Mouse (Mus musculus): ENCODE results near the gene Dnajc30. TPM values are rescaled to one million over a fixed set of nuclear protein-coding genes. Genes with fewer than 3 reads are reported as not detected.

The Dnajc30 gene
- polyA plus RNA-seq, 1 experiment: 7.9 TPM

GRCm38 (mm10) chr5:135066008-135066407 lies 2.0 kb downstream of the Dnajc30 start:
- no peaks in the 10 kb centered on the region for H3K36me3 ChIP-seq (ENCODE audit: control insufficient read depth, insufficient read depth, low read length, poor library complexity, severe bottlenecking)
- H3K4me3 ChIP-seq (ENCODE audit: low read depth, low read length): no peak overlapping the region
- H3K9ac ChIP-seq (ENCODE audit: low read depth, poor library complexity, severe bottlenecking): no peak overlapping the region
- H3K4me1 ChIP-seq (ENCODE audit: control insufficient read depth, insufficient read depth, low read length): no peaks in the 10 kb centered on the region
- H3K27me3 ChIP-seq (ENCODE audit: control insufficient read depth, insufficient read depth, low read length, poor library complexity, severe bottlenecking): no peaks in the 10 kb centered on the region
- no peaks in the 10 kb centered on the region for H3K9me3 ChIP-seq (replicated peaks; ENCODE audit: control insufficient read depth, insufficient read depth, low read length, poor library complexity, severe bottlenecking)
- no peak overlapping the region for H3K27ac ChIP-seq (ENCODE audit: insufficient read depth, low read length)
- TF ChIP-seq POLR2A (IDR thresholded peaks at IDR 0.05; ENCODE audit: insufficient read depth, low read length) (no peak), CTCF (IDR thresholded peaks at IDR 0.05; ENCODE audit: low read depth, low read length) (no peak), EP300 (IDR thresholded peaks at IDR 0.05; ENCODE audit: insufficient read depth, low read depth, low read length) (no peak)

GRCm38 (mm10) chr5:135070448-135070847 lies 6.4 kb downstream of the Dnajc30 start:
- Histone ChIP-seq H3K36me3 (ENCODE audit: control insufficient read depth, insufficient read depth, low read length, poor library complexity, severe bottlenecking) (no peaks in the 10 kb centered on the region), H3K4me3 (ENCODE audit: low read depth, low read length) (no peak overlapping the region), H3K27me3 (ENCODE audit: control insufficient read depth, insufficient read depth, low read length, poor library complexity, severe bottlenecking) (no peaks in the 10 kb centered on the region), H3K9ac (ENCODE audit: low read depth, poor library complexity, severe bottlenecking) (no peak overlapping the region), H3K9me3 (replicated peaks; ENCODE audit: control insufficient read depth, insufficient read depth, low read length, poor library complexity, severe bottlenecking) (no peaks in the 10 kb centered on the region), H3K27ac (ENCODE audit: insufficient read depth, low read length) (no peak overlapping the region), H3K4me1 (ENCODE audit: control insufficient read depth, insufficient read depth, low read length) (peaks cover 6% of the 10 kb centered on the region)
- TF ChIP-seq EP300 (IDR thresholded peaks at IDR 0.05; ENCODE audit: insufficient read depth, low read depth, low read length): no peak
- TF ChIP-seq POLR2A (IDR thresholded peaks at IDR 0.05; ENCODE audit: insufficient read depth, low read length): no peak
- no peak for TF ChIP-seq CTCF (IDR thresholded peaks at IDR 0.05; ENCODE audit: low read depth, low read length)

DNA sequence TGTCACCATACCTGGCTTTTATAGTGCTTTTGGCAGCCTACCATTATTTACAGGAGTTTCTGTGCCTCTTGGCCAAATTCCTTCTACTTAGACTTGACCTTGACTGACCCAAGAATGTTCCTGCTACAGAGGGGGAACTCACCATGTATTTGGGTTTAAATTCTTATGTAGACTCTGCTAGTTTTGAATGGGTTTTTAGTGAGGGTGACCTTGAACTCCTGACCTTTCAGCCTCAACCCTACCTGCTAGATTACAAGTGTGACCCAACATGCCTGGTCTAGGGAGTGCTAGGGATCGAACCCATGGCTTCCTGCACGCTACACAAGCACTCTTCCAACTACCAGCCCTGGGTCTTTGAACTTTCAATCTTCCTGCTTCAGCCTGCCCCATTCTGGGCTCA lies 8.1 kb downstream of the Dnajc30 start:
- Histone ChIP-seq H3K27me3 (ENCODE audit: control insufficient read depth, insufficient read depth, low read length, poor library complexity, severe bottlenecking) (no peaks in the 10 kb centered on the region), H3K27ac (ENCODE audit: insufficient read depth, low read length) (peak overlapping the region; percentile 60; the same call in 1 of the 2 replicates), H3K36me3 (ENCODE audit: control insufficient read depth, insufficient read depth, low read length, poor library complexity, severe bottlenecking) (no peaks in the 10 kb centered on the region), H3K9me3 (replicated peaks; ENCODE audit: control insufficient read depth, insufficient read depth, low read length, poor library complexity, severe bottlenecking) (no peaks in the 10 kb centered on the region), H3K4me3 (ENCODE audit: low read depth, low read length) (peak overlapping the region; percentile 61), H3K4me1 (ENCODE audit: control insufficient read depth, insufficient read depth, low read length) (peaks cover 11% of the 10 kb centered on the region), H3K9ac (ENCODE audit: low read depth, poor library complexity, severe bottlenecking) (no peak overlapping the region; the same call in 1 of the 2 replicates)
- TF ChIP-seq POLR2A (IDR thresholded peaks at IDR 0.05; ENCODE audit: insufficient read depth, low read length) (no peak), CTCF (IDR thresholded peaks at IDR 0.05; ENCODE audit: low read depth, low read length) (no peak), EP300 (IDR thresholded peaks at IDR 0.05; ENCODE audit: insufficient read depth, low read depth, low read length) (no peak)

DNA sequence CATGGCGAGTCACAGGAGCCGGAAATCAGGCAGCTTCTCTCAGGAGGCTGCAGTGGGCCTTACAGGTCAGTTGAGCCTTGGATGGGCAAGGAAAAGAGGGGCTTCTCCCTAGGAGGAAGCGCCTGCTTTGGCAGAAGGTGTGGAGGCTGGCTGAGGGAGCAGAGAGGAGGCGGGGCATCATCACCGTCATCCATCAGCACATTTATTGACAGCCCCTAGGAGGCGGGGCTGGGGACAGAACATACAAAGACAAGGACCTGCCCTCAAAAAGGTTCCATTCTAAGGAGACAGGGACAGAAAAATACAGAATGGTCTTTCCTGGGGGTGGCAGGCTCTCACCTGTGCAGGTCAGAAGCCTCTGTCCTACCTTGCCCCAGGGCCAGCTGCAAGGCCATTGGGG lies 8.7 kb downstream of the Dnajc30 start:
- Histone ChIP-seq H3K36me3 (ENCODE audit: control insufficient read depth, insufficient read depth, low read length, poor library complexity, severe bottlenecking) (no peaks in the 10 kb centered on the region), H3K9me3 (replicated peaks; ENCODE audit: control insufficient read depth, insufficient read depth, low read length, poor library complexity, severe bottlenecking) (no peaks in the 10 kb centered on the region), H3K27me3 (ENCODE audit: control insufficient read depth, insufficient read depth, low read length, poor library complexity, severe bottlenecking) (no peaks in the 10 kb centered on the region), H3K4me3 (ENCODE audit: low read depth, low read length) (peak overlapping the region; percentile 61), H3K4me1 (ENCODE audit: control insufficient read depth, insufficient read depth, low read length) (peaks cover 11% of the 10 kb centered on the region), H3K9ac (ENCODE audit: low read depth, poor library complexity, severe bottlenecking) (peak overlapping the region; percentile 37), H3K27ac (ENCODE audit: insufficient read depth, low read length) (peak overlapping the region; percentile 60; the same call in 1 of the 2 replicates)
- no peak for TF ChIP-seq POLR2A (IDR thresholded peaks at IDR 0.05; ENCODE audit: insufficient read depth, low read length)
- no peak for TF ChIP-seq CTCF (IDR thresholded peaks at IDR 0.05; ENCODE audit: low read depth, low read length)
- no peak for TF ChIP-seq EP300 (IDR thresholded peaks at IDR 0.05; ENCODE audit: insufficient read depth, low read depth, low read length)

- Histone ChIP-seq H3K4me3 (ENCODE audit: low read depth, low read length) (no peak overlapping the region; the same call in 1 of the 2 replicates), H3K36me3 (ENCODE audit: control insufficient read depth, insufficient read depth, low read length, poor library complexity, severe bottlenecking) (no peaks in the 10 kb centered on the region), H3K27me3 (ENCODE audit: control insufficient read depth, insufficient read depth, low read length, poor library complexity, severe bottlenecking) (no peaks in the 10 kb centered on the region), H3K9ac (ENCODE audit: low read depth, poor library complexity, severe bottlenecking) (peak overlapping the region; percentile 37), H3K4me1 (ENCODE audit: control insufficient read depth, insufficient read depth, low read length) (peaks cover 11% of the 10 kb centered on the region), H3K27ac (ENCODE audit: insufficient read depth, low read length) (no peak overlapping the region), H3K9me3 (replicated peaks; ENCODE audit: control insufficient read depth, insufficient read depth, low read length, poor library complexity, severe bottlenecking) (no peaks in the 10 kb centered on the region)
- TF ChIP-seq POLR2A (IDR thresholded peaks at IDR 0.05; ENCODE audit: insufficient read depth, low read length): no peak
- 0 out of 2 replicates have a peak, but pooled peaks have one; percentile 52 for TF ChIP-seq EP300 (IDR thresholded peaks at IDR 0.05; ENCODE audit: insufficient read depth, low read depth, low read length)
- TF ChIP-seq CTCF (IDR thresholded peaks at IDR 0.05; ENCODE audit: low read depth, low read length): no peak
Measured at GRCm38 (mm10) chr5:135073349-135074150, 9.5 kb downstream of the Dnajc30 start.

DNA sequence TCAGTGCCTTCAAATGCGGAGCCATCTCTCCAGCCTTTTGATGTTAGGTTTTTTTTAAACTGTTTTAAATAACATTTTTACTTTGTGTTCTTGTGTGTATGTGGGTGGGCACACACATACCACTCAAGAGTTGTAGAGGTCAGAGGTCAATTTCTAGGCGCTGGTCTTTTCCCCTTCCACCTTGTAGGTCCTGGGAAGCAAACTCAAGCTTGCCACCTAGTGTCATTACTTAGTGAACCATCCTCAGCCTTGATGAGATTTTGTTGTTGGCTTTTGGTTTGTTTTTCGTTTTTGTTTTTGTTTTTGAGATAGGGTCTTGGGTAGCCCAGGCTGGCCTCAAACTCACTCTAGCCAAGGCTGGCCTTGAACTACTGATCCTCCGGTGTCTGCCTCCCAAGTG lies 11.7 kb downstream of the Dnajc30 start:
- H3K9ac ChIP-seq (ENCODE audit: low read depth, poor library complexity, severe bottlenecking): no peak overlapping the region
- H3K4me1 ChIP-seq (ENCODE audit: control insufficient read depth, insufficient read depth, low read length): peaks cover 11% of the 10 kb centered on the region
- TF ChIP-seq CTCF (IDR thresholded peaks at IDR 0.05; ENCODE audit: low read depth, low read length): no peak
- no peak for TF ChIP-seq EP300 (IDR thresholded peaks at IDR 0.05; ENCODE audit: insufficient read depth, low read depth, low read length)
- TF ChIP-seq POLR2A (IDR thresholded peaks at IDR 0.05; ENCODE audit: insufficient read depth, low read length): no peak
- no peak overlapping the region for H3K27ac ChIP-seq (ENCODE audit: insufficient read depth, low read length)
- no peak overlapping the region for H3K4me3 ChIP-seq (ENCODE audit: low read depth, low read length)
- H3K27me3 ChIP-seq (ENCODE audit: control insufficient read depth, insufficient read depth, low read length, poor library complexity, severe bottlenecking): no peaks in the 10 kb centered on the region
- no peaks in the 10 kb centered on the region for H3K36me3 ChIP-seq (ENCODE audit: control insufficient read depth, insufficient read depth, low read length, poor library complexity, severe bottlenecking)
- no peaks in the 10 kb centered on the region for H3K9me3 ChIP-seq (replicated peaks; ENCODE audit: control insufficient read depth, insufficient read depth, low read length, poor library complexity, severe bottlenecking)
